Mouse (Mus musculus) heart, embryonic 10.5 days (tissue): ENCODE results near the gene Fignl1. TPM values are rescaled to one million over a fixed set of nuclear protein-coding genes. Genes with fewer than 3 reads are reported as not detected.

Experiments
- DNase-seq: peaks from one replicate; pipeline ENCODE4 v3.0.0-alpha.2; 2017; ENCODE audit warnings: low spot score
- H3K27ac ChIP-seq: fragments of 300-500 bp; sonication (generic); 2 replicates; pipeline ENCODE4 v1.5.1; 2016; ENCODE audit warnings: mild to moderate bottlenecking
- H3K27me3 ChIP-seq: fragments of 300-500 bp; sonication (generic); 2 replicates; pipeline ENCODE4 v1.6.1; 2016; ENCODE audit warnings: mild to moderate bottlenecking; ENCODE audit not compliant: poor library complexity, insufficient read depth, severe bottlenecking
- H3K36me3 ChIP-seq: fragments of 300-500 bp; sonication (generic); 2 replicates; pipeline ENCODE4 v1.6.1; 2016; ENCODE audit warnings: mild to moderate bottlenecking, moderate library complexity
- H3K4me1 ChIP-seq: fragments of 300-500 bp; sonication (generic); 2 replicates; pipeline ENCODE4 v1.6.1; 2016; ENCODE audit warnings: mild to moderate bottlenecking
- H3K4me3 ChIP-seq: fragments of 300-500 bp; sonication (generic); 2 replicates; pipeline ENCODE4 v1.5.1; 2016; ENCODE audit warnings: mild to moderate bottlenecking, moderate library complexity
- H3K9me3 ChIP-seq: fragments of 300-500 bp; sonication (generic); 2 replicates; pipeline ENCODE4 v1.6.1; 2016; ENCODE audit warnings: mild to moderate bottlenecking, moderate library complexity
- WGBS: fragments of 180-500 bp; shearing (Covaris S2); methylation state at CpG from one replicate; pipeline ENCODE4 v1.1.7; 2016; 5-methylcytosine and 5-hydroxymethylcytosine counted together
- polyA plus RNA-seq: library from polyadenylated mRNA; unstranded; fragments of >200 nt; fragmentation: Nextera tagmentation; extraction: Ambion mirVana; gene quantifications from 2 replicates; pipeline ENCODE4 v1.2.1, GENCODE M21; 2016

Gene Fignl1
- polyA plus RNA-seq, 1 experiment from 2014 or later, result 94.9 TPM

DNA sequence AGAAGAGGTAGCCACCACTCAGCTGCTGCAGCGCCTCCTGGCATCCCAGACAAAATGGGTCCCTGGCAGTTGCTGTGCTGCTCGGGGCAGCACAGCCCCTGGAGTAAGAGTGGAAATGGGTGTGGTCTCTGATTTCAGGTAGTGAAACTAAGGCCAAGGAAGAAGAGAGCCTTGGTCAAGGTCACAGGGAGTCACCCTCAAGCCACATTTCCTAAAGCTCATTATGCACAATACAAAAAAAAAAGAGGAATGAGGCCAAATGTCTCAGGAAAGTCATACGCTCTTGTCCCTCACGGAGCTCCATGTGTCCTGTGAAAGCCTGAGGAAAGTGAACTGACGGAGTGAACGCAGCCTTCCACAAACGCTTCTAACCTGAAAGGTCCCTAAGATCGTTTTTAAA, 27.0 kb downstream of the Fignl1 start:
- 80% methylated on average over 8 of the region's 8 CpGs for WGBS
- Histone ChIP-seq H3K36me3 (no peaks in the 10 kb centered on the region), H3K27me3 (no peaks in the 10 kb centered on the region)

DNA sequence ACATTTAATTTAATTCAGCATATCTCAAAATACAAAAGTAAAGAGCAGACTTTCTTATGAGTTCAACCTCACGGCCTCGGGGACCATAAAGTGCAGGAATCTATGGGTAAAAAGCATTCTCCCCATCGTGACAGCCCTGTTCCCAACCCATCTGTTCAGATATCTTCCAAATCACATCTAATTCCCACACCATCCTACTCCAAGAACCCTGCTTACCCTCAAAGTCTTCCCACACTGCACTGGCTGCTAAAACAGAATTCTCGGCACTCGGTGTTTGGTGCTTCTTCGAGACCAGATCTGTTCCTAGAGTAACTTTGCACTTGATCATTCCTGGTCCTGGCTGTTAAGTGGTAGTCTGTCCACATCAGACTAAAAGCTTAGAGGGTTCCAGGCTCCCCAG, 30.4 kb downstream of the Fignl1 start:
- Histone ChIP-seq H3K27ac (no peak overlapping the region), H3K4me1 (no peaks in the 10 kb centered on the region), H3K27me3 (no peaks in the 10 kb centered on the region), H3K36me3 (no peaks in the 10 kb centered on the region), H3K4me3 (no peak overlapping the region), H3K9me3 (no peaks in the 10 kb centered on the region)
- no peak for DNase-seq
- 91% methylated on average over 6 of the region's 6 CpGs for WGBS

More for the DNA sequence above, 27.0 kb downstream of the Fignl1 start:
- H3K4me3 ChIP-seq, result no peak overlapping the region
- DNase-seq, result peak; percentile 27
- no peak overlapping the region for H3K27ac ChIP-seq
- H3K9me3 ChIP-seq, result no peaks in the 10 kb centered on the region
- no peaks in the 10 kb centered on the region for H3K4me1 ChIP-seq

GRCm38 (mm10) chr11:11777796-11778195, 31.0 kb downstream of the Fignl1 start:
- no peaks in the 10 kb centered on the region for H3K27me3 ChIP-seq
- WGBS, result 87% methylated on average over 2 of the region's 2 CpGs
- no peaks in the 10 kb centered on the region for H3K36me3 ChIP-seq
- H3K4me3 ChIP-seq, result no peak overlapping the region
- no peaks in the 10 kb centered on the region for H3K9me3 ChIP-seq
- H3K27ac ChIP-seq, result no peak overlapping the region
- DNase-seq, result peak; percentile 25
- H3K4me1 ChIP-seq, result no peaks in the 10 kb centered on the region

DNA sequence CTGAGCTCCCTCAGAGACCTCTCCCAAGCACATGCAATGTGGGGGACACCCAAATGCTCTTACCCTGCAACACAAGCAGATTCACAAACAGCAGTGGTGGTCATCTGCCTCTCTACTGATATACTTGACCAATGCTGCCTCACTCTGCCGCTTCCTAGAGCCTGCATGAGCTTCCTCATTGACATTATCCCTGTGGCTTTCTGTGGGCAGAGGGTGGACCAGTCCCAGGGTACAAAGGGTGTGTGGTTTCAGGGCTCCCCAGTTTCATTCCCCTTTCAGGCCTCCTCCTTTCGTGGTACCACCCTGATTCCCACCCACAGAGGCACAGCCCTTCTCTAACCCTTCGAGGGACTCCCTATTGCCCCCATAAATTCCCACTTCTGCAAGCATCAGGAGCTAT, 31.5 kb downstream of the Fignl1 start:
- Histone ChIP-seq H3K27me3 (no peaks in the 10 kb centered on the region), H3K4me3 (no peak overlapping the region), H3K4me1 (no peaks in the 10 kb centered on the region), H3K27ac (no peak overlapping the region), H3K9me3 (no peaks in the 10 kb centered on the region), H3K36me3 (no peaks in the 10 kb centered on the region)
- peak; percentile 51 for DNase-seq
- WGBS, result 74% methylated on average over 3 of the region's 3 CpGs

DNA sequence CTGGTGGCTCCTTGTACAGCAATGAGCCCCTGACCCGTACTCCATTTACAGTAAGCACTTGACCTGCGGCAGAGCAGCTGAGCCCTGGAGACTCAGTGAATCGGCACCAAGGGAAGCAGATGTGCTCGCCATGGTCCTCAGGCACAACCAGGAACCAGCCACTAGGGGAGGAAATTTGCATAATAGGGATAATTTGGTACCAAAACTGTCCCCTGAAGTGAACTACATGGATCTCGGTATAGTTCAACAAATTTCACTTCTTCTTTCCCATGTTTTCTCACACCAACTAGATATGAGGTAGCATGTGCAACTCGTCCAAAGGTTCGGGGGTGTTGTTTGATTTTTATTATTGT, 32.0 kb downstream of the Fignl1 start:
- no peaks in the 10 kb centered on the region for H3K27me3 ChIP-seq
- 85% methylated on average over 7 of the region's 7 CpGs for WGBS
- no peak overlapping the region for H3K4me3 ChIP-seq
- no peaks in the 10 kb centered on the region for H3K4me1 ChIP-seq
- H3K27ac ChIP-seq, result no peak overlapping the region
- no peaks in the 10 kb centered on the region for H3K9me3 ChIP-seq
- DNase-seq, result no peak
- no peaks in the 10 kb centered on the region for H3K36me3 ChIP-seq

GRCm38 (mm10) chr11:11776071-11776821, 32.5 kb downstream of the Fignl1 start:
- no peaks in the 10 kb centered on the region for H3K36me3 ChIP-seq
- peak; percentile 58 for DNase-seq
- H3K4me3 ChIP-seq, result no peak overlapping the region
- no peak overlapping the region for H3K27ac ChIP-seq
- H3K27me3 ChIP-seq, result no peaks in the 10 kb centered on the region
- H3K9me3 ChIP-seq, result no peaks in the 10 kb centered on the region
- 69% methylated on average over 4 of the region's 4 CpGs for WGBS
- H3K4me1 ChIP-seq, result no peaks in the 10 kb centered on the region

GRCm38 (mm10) chr11:11774893-11775292, 33.9 kb downstream of the Fignl1 start:
- Histone ChIP-seq H3K27ac (no peak overlapping the region), H3K27me3 (no peaks in the 10 kb centered on the region), H3K4me1 (no peaks in the 10 kb centered on the region), H3K36me3 (no peaks in the 10 kb centered on the region), H3K9me3 (no peaks in the 10 kb centered on the region), H3K4me3 (no peak overlapping the region)
- peak; percentile 55 for DNase-seq
- 85% methylated on average over 5 of the region's 5 CpGs for WGBS

- H3K36me3 ChIP-seq, result no peaks in the 10 kb centered on the region
- H3K4me1 ChIP-seq, result no peaks in the 10 kb centered on the region
- H3K9me3 ChIP-seq, result no peaks in the 10 kb centered on the region
- no peak overlapping the region for H3K4me3 ChIP-seq
- 85% methylated on average over 4 of the region's 4 CpGs for WGBS
- no peaks in the 10 kb centered on the region for H3K27me3 ChIP-seq
- peak; percentile 58 for DNase-seq
- no peak overlapping the region for H3K27ac ChIP-seq
These were observed 34.4 kb downstream of the Fignl1 start for GRCm38 (mm10) chr11:11774384-11774783.

DNA sequence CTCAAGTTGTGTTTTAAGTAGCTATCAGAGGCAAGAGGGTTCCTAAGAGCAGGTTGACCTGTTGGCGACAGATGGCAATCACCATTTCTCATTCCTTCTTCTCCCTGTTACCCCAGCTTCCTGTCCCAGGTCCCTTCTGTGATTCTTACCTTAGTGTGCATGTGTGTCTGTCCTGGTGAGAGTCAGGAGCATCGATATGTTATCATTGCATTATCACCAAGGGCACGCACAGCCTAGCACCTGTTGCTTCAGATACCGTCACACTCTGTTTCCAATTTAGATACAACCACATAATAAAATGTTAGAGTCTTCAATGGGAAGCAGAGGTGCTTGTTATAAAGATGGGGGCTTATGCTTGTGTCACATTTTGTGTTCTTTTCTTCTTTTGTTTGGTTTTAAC, 36.6 kb downstream of the Fignl1 start:
- 81% methylated on average over 4 of the region's 4 CpGs for WGBS
- H3K27ac ChIP-seq, result no peak overlapping the region
- no peaks in the 10 kb centered on the region for H3K27me3 ChIP-seq
- no peaks in the 10 kb centered on the region for H3K4me1 ChIP-seq
- no peaks in the 10 kb centered on the region for H3K36me3 ChIP-seq
- DNase-seq, result peak; percentile 59
- H3K4me3 ChIP-seq, result no peak overlapping the region
- H3K9me3 ChIP-seq, result no peaks in the 10 kb centered on the region

DNA sequence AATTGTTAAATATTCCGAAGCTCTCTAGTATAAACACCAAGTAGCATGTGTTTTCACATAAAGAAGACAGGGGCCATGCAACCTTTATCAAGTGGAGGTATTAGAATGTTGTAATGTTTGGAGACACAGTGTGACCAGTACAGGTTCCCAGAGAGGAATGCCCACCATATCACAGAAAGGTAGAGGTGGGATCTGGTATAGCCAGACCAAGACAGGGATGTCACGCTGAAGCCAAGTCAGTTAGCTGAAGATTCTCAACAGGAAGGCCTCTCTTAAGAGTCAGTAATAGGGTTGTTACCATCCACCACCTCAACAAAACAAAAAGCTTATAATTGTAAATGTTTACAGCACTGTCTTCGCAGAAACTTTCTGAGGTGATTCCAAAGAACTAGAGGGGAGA, 38.1 kb downstream of the Fignl1 start:
- no peak overlapping the region for H3K27ac ChIP-seq
- H3K4me3 ChIP-seq, result no peak overlapping the region
- H3K27me3 ChIP-seq, result no peaks in the 10 kb centered on the region
- peak; percentile 25 for DNase-seq
- 90% methylated on average over 3 of the region's 3 CpGs for WGBS
- H3K4me1 ChIP-seq, result no peaks in the 10 kb centered on the region
- no peaks in the 10 kb centered on the region for H3K36me3 ChIP-seq
- H3K9me3 ChIP-seq, result no peaks in the 10 kb centered on the region

- Histone ChIP-seq H3K4me1 (no peaks in the 10 kb centered on the region), H3K9me3 (no peaks in the 10 kb centered on the region), H3K36me3 (no peaks in the 10 kb centered on the region), H3K27ac (no peak overlapping the region), H3K27me3 (no peaks in the 10 kb centered on the region), H3K4me3 (no peak overlapping the region)
- 93% methylated on average over 20 of the region's 20 CpGs for WGBS
- peak; percentile 71 for DNase-seq
These were observed 39.5 kb downstream of the Fignl1 start for GRCm38 (mm10) chr11:11769281-11769680.

DNA sequence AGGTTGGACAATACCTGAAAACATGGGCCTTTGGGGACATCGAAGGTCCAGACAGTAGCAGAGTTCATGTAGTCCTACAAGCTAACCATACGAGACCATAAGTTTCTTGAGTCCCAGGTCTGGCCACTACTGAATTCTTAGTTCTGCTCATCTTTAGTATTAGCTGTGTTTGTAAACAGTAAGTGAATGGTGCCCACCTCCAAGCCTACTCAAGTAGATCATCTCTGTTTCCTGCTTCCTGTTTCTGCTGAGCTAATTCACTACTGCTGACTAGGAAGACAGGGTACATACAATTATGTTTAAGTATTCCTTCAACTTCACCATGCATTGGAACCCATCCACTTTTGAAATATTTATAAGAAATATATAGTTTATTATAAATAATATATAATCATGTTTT, 40.7 kb downstream of the Fignl1 start:
- Histone ChIP-seq H3K36me3 (no peaks in the 10 kb centered on the region), H3K4me3 (no peak overlapping the region), H3K4me1 (no peaks in the 10 kb centered on the region), H3K9me3 (no peaks in the 10 kb centered on the region), H3K27me3 (no peaks in the 10 kb centered on the region), H3K27ac (no peak overlapping the region)
- WGBS, result 84% methylated on average over 2 of the region's 2 CpGs
- no peak for DNase-seq

DNA sequence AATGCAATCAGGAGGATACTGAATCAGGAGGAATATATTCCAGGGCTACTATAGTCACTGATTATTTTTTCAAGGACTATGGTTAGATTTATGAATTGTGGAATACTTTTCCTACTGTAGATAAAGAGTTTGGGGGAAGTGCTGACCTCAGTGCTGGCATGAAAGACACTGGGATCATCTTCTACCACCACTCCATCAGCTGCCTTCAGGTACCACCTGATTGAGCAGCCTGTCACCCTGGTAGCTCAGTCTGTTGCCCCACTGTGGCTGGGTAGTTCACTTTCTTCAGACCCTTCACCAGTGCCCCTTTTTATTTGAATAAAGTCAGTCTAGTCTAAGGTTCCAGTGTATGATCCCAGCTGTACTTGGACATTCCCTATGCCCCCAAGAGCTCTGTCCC, 42.0 kb downstream of the Fignl1 start:
- DNase-seq, result peak; percentile 65
- H3K36me3 ChIP-seq, result no peaks in the 10 kb centered on the region
- H3K27me3 ChIP-seq, result no peaks in the 10 kb centered on the region

GRCm38 (mm10) chr11:11766105-11766504, 42.7 kb downstream of the Fignl1 start:
- Histone ChIP-seq H3K36me3 (no peaks in the 10 kb centered on the region), H3K9me3 (no peaks in the 10 kb centered on the region), H3K27me3 (no peaks in the 10 kb centered on the region), H3K27ac (no peak overlapping the region), H3K4me1 (no peaks in the 10 kb centered on the region), H3K4me3 (no peak overlapping the region)
- DNase-seq, result no peak
- 73% methylated on average over 1 of the region's 1 CpGs for WGBS

More for the DNA sequence above, 42.0 kb downstream of the Fignl1 start:
- Histone ChIP-seq H3K27ac (no peak overlapping the region), H3K4me1 (no peaks in the 10 kb centered on the region), H3K9me3 (no peaks in the 10 kb centered on the region), H3K4me3 (no peak overlapping the region)
